Mouse (Mus musculus) megakaryocyte, embryonic 14.5 days (primary cell): ENCODE data around the gene Mpped2.

ENCODE experiments used
- FLI1 ChIP-seq: IDR thresholded peaks from 2 replicates; pipeline ENCODE4 v1.6.1; 2012; ENCODE audit warnings: low read length, inconsistent platforms, mixed read lengths
- GATA1 ChIP-seq: IDR thresholded peaks from 3 replicates; pipeline ENCODE4 v1.6.1; 2012; ENCODE audit warnings: mixed read lengths, low read length, inconsistent platforms, borderline replicate concordance

DNA sequence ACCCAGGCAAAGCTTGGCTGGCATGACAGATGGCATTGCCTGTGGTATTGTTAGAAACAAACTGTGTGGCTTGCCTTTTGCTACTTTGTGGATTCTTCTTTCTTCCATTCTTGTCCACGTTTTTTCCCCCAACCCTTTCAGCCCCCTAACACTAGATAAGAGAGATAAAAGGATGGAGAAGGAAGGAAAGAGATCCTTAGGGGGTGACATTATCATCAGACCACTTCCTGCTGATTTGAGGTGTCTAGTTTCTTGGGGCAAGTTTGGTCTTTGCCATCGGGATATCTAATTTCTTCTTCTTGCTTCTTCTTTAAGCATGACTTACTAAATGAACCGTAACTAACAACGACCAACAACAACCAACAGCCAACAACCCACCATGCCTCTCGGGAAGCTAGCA lies 40.3 kb downstream of the Mpped2 start:
- TF ChIP-seq GATA1 (no peak), FLI1 (no peak)
